Mouse (Mus musculus): ENCODE results near the gene Hspa1b. TPM values are rescaled to one million over a fixed set of nuclear protein-coding genes. Genes with fewer than 3 reads are reported as not detected.

Gene Hspa1b
- polyA plus RNA-seq, 1 experiment from 2014 or later, result 0.56 TPM

DNA sequence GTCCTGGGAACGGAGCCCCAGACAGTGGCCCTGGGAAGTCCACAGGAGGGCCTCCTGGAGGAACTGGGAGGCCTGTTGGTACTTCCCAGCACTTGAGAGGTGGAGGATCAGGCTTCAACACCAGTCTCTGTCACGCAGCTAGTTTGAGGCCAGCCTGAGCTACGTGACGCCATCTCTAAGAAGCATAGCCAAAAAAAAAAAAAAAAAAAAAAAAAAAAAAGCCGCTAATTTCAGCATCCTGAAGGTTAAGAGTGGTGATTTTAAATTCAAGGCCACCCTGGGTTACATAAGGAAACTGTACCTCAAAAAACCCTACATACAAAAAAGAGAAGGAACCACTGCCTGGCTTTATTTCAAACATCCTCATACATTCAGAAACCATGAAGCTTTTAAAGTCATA lies 34.8 kb downstream of the Hspa1b start:
- WGBS, result 74% methylated on average over 5 of the region's 5 CpGs

DNA sequence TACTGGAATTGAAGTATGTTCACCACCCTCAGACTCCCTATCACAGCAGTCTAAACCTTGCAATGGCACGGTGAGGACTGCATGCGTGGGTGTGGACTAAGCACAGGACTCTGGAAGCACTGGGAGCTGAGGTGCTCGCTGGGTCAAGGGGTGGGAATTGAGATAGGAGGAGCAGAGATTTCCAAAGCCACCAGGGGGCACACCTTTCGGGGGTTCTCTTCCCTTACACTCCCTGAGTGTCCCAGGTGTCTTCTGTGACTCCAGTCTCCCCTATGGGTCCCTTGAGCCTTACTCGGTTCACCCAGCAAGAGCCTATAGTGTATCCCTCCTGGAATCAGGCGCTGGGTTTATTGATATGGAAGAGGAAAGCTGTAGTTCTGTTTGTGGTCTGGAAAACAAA lies 36.1 kb downstream of the Hspa1b start:
- no peak for ATAC-seq (ENCODE audit: low FRiP score)
- H3K27ac ChIP-seq, result no peak overlapping the region
- H3K4me1 ChIP-seq (replicated peaks; ENCODE audit: control insufficient read depth, insufficient read depth, low read length), result no peaks in the 10 kb centered on the region
- no peak overlapping the region for H3K9ac ChIP-seq
- no peaks in the 10 kb centered on the region for H3K36me3 ChIP-seq (replicated peaks; ENCODE audit: control insufficient read depth, insufficient read depth)
- no peak for DNase-seq (ENCODE audit: low spot score)
- 44% methylated on average over 6 of the region's 6 CpGs for WGBS
- no peaks in the 10 kb centered on the region for H3K27me3 ChIP-seq (ENCODE audit: control insufficient read depth, insufficient read depth, low read length)
- no peak overlapping the region for H3K4me2 ChIP-seq (replicated peaks)
- no peak overlapping the region for H3K4me3 ChIP-seq (replicated peaks; ENCODE audit: low read length)
- no peaks in the 10 kb centered on the region for H3K9me3 ChIP-seq (ENCODE audit: control insufficient read depth, low read length)

More for the DNA sequence above, 34.8 kb downstream of the Hspa1b start:
- ATAC-seq (ENCODE audit: low FRiP score) (no peak), DNase-seq (ENCODE audit: low spot score) (no peak)
- Histone ChIP-seq H3K4me1 (replicated peaks; ENCODE audit: control insufficient read depth, insufficient read depth, low read length) (no peaks in the 10 kb centered on the region), H3K4me2 (replicated peaks) (no peak overlapping the region), H3K27me3 (ENCODE audit: control insufficient read depth, insufficient read depth, low read length) (no peaks in the 10 kb centered on the region), H3K36me3 (replicated peaks; ENCODE audit: control insufficient read depth, insufficient read depth) (no peaks in the 10 kb centered on the region), H3K4me3 (replicated peaks; ENCODE audit: low read length) (no peak overlapping the region), H3K27ac (no peak overlapping the region), H3K9ac (no peak overlapping the region), H3K9me3 (ENCODE audit: control insufficient read depth, low read length) (no peaks in the 10 kb centered on the region)

DNA sequence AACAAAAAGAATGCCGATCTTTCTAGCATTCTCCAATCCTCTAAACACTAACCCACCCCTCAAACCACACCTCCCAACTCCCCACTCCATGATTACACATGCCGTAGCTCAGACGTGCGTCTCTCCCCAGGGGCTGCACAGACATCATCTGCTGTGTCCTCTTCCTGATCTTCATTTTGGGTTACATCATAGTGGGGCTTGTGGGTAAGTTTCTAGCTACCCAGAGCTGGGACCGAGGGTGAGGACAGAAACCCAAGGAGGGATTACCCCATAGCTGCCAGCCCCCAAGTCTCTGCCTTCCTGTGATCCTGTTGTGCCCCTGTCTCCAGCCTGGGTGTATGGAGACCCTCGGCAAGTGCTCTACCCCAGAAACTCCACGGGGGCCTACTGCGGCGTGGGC lies 41.9 kb downstream of the Hspa1b start:
- Histone ChIP-seq H3K4me3 (replicated peaks; ENCODE audit: low read length) (no peak overlapping the region), H3K4me2 (replicated peaks) (no peak overlapping the region), H3K9me3 (ENCODE audit: control insufficient read depth, low read length) (no peaks in the 10 kb centered on the region), H3K4me1 (replicated peaks; ENCODE audit: control insufficient read depth, insufficient read depth, low read length) (no peaks in the 10 kb centered on the region), H3K36me3 (replicated peaks; ENCODE audit: control insufficient read depth, insufficient read depth) (peaks cover 18% of the 10 kb centered on the region), H3K9ac (no peak overlapping the region), H3K27ac (no peak overlapping the region), H3K27me3 (ENCODE audit: control insufficient read depth, insufficient read depth, low read length) (no peaks in the 10 kb centered on the region)
- DNase-seq (ENCODE audit: low spot score) (no peak), ATAC-seq (ENCODE audit: low FRiP score) (no peak)
- WGBS, result 79% methylated on average over 9 of the region's 9 CpGs

DNA sequence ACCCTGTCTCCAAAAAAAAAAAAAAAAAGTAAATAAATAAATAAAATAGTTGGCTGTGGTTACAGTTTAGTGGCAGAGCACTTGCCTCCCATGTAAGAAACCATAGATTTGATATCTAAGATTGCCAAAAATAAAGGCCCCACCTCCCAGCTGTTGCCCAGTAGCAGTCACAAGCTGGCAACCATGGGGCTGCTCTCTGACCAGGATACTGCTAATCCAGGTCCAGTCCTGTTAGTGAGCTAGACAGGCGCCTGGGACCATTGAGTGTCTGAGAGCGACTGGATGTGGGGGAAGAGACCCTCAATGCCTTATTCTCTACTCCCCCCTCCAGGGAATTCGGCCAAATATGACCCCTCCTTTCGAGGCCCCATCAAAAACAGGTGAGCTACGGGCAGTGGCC lies 42.7 kb downstream of the Hspa1b start:
- Histone ChIP-seq H3K4me1 (replicated peaks; ENCODE audit: control insufficient read depth, insufficient read depth, low read length) (no peaks in the 10 kb centered on the region), H3K27me3 (ENCODE audit: control insufficient read depth, insufficient read depth, low read length) (no peaks in the 10 kb centered on the region), H3K9ac (no peak overlapping the region), H3K4me2 (replicated peaks) (no peak overlapping the region), H3K27ac (no peak overlapping the region), H3K9me3 (ENCODE audit: control insufficient read depth, low read length) (no peaks in the 10 kb centered on the region), H3K36me3 (replicated peaks; ENCODE audit: control insufficient read depth, insufficient read depth) (peaks cover 27% of the 10 kb centered on the region), H3K4me3 (replicated peaks; ENCODE audit: low read length) (no peak overlapping the region)
- no peak for DNase-seq (ENCODE audit: low spot score)
- ATAC-seq (ENCODE audit: low FRiP score), result no peak
- WGBS, result 88% methylated on average over 5 of the region's 5 CpGs

DNA sequence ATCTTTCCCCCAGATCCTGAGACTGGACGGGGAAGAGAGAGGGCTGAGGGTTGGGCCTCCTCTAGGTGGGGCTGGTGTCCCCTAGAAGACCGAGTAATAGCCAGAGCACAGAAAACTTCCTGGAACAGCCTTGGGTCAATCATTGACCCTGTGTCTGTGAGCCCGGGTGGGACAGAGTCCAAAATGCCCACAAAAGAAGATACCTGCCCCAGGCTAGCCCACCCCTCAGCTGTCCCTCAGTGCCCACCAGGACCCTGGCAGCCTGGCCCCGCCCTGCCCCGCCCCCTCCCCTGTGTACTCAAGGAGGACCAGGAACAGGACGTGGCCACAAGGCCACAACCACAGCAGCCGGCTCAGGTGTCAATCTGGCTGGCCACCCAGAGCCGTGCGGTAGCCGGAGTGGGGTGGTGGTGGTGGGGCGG lies 43.6 kb downstream of the Hspa1b start:
- Histone ChIP-seq H3K9me3 (ENCODE audit: control insufficient read depth, low read length) (no peaks in the 10 kb centered on the region), H3K9ac (no peak overlapping the region), H3K27me3 (ENCODE audit: control insufficient read depth, insufficient read depth, low read length) (no peaks in the 10 kb centered on the region), H3K4me3 (replicated peaks; ENCODE audit: low read length) (no peak overlapping the region), H3K4me2 (replicated peaks) (no peak overlapping the region), H3K36me3 (replicated peaks; ENCODE audit: control insufficient read depth, insufficient read depth) (peaks cover 36% of the 10 kb centered on the region), H3K4me1 (replicated peaks; ENCODE audit: control insufficient read depth, insufficient read depth, low read length) (no peaks in the 10 kb centered on the region), H3K27ac (no peak overlapping the region)
- DNase-seq (ENCODE audit: low spot score), result no peak
- 31% methylated on average over 11 of the region's 11 CpGs for WGBS
- 0 out of 2 replicates have a peak, but pooled peaks have one; percentile 25 for ATAC-seq (ENCODE audit: low FRiP score)

DNA sequence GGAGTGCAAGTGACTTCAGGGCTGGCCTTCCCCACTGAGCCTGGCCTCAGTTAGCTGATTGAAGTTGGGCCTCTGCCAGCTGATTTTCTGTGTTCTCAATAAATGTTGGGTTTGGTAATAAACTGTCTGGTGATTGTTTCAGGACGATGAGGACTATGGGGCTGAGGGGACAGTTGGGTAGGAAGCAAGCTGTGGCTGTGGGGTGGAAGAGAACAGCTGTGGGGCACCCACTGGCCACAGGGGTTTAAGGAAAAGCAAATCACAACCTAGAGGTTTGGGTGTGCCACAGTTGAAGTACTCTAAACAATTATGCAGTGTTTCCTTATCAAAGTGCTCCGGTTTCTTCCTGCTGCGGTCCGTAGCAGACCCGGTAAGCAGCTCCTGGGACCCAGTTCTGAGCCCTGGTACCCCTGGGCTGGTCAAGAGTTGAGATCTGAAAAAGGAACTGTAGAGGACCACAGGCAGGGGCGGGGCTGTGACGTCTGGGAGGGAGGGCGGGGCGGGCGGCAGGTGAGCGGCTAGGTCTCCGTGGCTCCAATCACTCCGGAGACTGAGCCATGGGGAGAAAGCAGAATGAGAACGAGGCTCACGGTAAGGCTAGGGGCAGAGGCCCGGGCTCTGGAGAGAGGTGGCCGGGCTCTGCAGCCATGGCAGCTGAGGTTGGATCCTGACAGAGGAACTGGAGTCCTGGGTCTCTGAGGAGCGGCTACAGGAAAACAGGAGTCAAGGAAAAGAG lies 44.9 kb downstream of the Hspa1b start, which contains the start of gene Slc44a4:
TSS of gene Slc44a4 (plus strand) at position 537 of the 736 bp plus-strand sequence.
- Histone ChIP-seq H3K4me3 (replicated peaks; ENCODE audit: low read length) (no peak within 1 kb of the TSS), H3K27me3 (ENCODE audit: control insufficient read depth, insufficient read depth, low read length) (no peaks in the 10 kb centered on the region), H3K27ac (no peak within 1 kb of the TSS), H3K9ac (no peak within 1 kb of the TSS), H3K36me3 (replicated peaks; ENCODE audit: control insufficient read depth, insufficient read depth) (peaks cover 49% of the 10 kb centered on the region), H3K4me2 (replicated peaks) (no peak within 1 kb of the TSS), H3K4me1 (replicated peaks; ENCODE audit: control insufficient read depth, insufficient read depth, low read length) (no peaks in the 10 kb centered on the region), H3K9me3 (ENCODE audit: control insufficient read depth, low read length) (no peaks in the 10 kb centered on the region)
- no peak for ATAC-seq (ENCODE audit: low FRiP score)
- DNase-seq (ENCODE audit: low spot score), result no peak
- WGBS, result 37% methylated on average over 18 of the region's 18 CpGs

DNA sequence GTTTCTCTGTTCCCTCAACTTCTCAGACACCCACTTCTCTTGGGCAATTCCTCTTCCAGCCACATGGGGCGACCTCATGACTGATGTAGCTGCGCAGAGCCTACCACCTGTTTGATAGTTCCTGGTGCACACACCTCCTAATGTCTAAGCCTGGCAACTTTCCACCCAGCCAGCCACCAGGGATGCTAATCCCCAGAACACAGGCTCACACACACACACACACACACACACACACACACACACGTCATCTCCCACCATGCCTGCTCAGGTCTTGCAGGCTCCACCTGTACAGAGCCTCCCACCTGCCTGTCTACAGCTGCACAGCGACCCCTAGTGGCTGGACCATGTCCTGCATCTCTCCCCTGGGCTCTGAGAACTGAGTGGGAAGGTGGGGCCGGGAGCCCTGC lies 47.1 kb downstream of the Hspa1b start:
- ATAC-seq (ENCODE audit: low FRiP score), result peak; percentile 39; the same call in 1 of the 2 replicates
- no peaks in the 10 kb centered on the region for H3K27me3 ChIP-seq (ENCODE audit: control insufficient read depth, insufficient read depth, low read length)
- peak; percentile 74 for DNase-seq (ENCODE audit: low spot score)

DNA sequence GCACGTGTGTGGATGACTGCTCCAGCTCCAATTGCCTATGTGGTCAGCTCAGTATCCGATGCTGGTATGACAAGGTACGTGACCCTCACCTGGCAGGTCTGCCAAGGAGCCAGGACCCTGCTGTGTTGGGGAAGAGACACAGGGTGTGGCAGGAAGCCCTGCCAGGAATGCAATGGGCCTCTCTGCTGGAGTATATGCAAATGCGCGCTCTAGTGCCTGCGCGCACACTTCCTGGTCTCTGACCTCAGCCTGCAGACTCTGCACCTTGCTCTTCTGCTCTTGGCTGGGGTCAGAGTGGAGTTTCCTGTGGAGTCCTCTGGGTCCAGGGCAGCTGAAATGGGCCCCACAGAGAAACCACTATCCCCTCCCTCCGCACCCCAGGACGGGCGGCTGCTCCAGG lies 48.1 kb downstream of the Hspa1b start:
- H3K4me3 ChIP-seq (replicated peaks; ENCODE audit: low read length), result no peak overlapping the region
- ATAC-seq (ENCODE audit: low FRiP score) (no peak), DNase-seq (ENCODE audit: low spot score) (no peak)
- no peaks in the 10 kb centered on the region for H3K27me3 ChIP-seq (ENCODE audit: control insufficient read depth, insufficient read depth, low read length)
- H3K9me3 ChIP-seq (ENCODE audit: control insufficient read depth, low read length), result no peaks in the 10 kb centered on the region
- H3K4me1 ChIP-seq (replicated peaks; ENCODE audit: control insufficient read depth, insufficient read depth, low read length), result no peaks in the 10 kb centered on the region
- 94% methylated on average over 10 of the region's 10 CpGs for WGBS
- H3K9ac ChIP-seq, result no peak overlapping the region
- H3K27ac ChIP-seq, result no peak overlapping the region
- H3K36me3 ChIP-seq (replicated peaks; ENCODE audit: control insufficient read depth, insufficient read depth), result peaks cover 81% of the 10 kb centered on the region
- no peak overlapping the region for H3K4me2 ChIP-seq (replicated peaks)

More for the DNA sequence above, 47.1 kb downstream of the Hspa1b start:
- no peak overlapping the region for H3K9ac ChIP-seq
- H3K4me2 ChIP-seq (replicated peaks), result no peak overlapping the region
- no peaks in the 10 kb centered on the region for H3K9me3 ChIP-seq (ENCODE audit: control insufficient read depth, low read length)
- WGBS, result 43% methylated on average over 5 of the region's 5 CpGs
- H3K4me3 ChIP-seq (replicated peaks; ENCODE audit: low read length), result no peak overlapping the region
- no peak overlapping the region for H3K27ac ChIP-seq
- peaks cover 71% of the 10 kb centered on the region for H3K36me3 ChIP-seq (replicated peaks; ENCODE audit: control insufficient read depth, insufficient read depth)
- no peaks in the 10 kb centered on the region for H3K4me1 ChIP-seq (replicated peaks; ENCODE audit: control insufficient read depth, insufficient read depth, low read length)

Data from hindbrain, embryonic 14.5 days (tissue).